Mouse (Mus musculus) CH12.LX (cell line): ENCODE data around the gene Ccl17.

ENCODE experiments used
- CTCF ChIP-seq, 2 experiments: IDR thresholded peaks in 1 of 2; conservative IDR thresholded peaks in 1 of 2; 2 replicates each; pipeline ENCODE4 v1.5.1; 2011 to 2012; ENCODE audit warnings: low read depth in 2 of 2, low read length in 2 of 2, improper control_type of control experiment in 1 of 2, inconsistent platforms in 1 of 2, mild to moderate bottlenecking in 1 of 2, moderate library complexity in 1 of 2
- EP300 ChIP-seq: IDR thresholded peaks from 2 replicates; pipeline ENCODE4 v1.6.1; 2011; ENCODE audit warnings: low read length, improper control_type of control experiment
- ETS1 ChIP-seq: conservative IDR thresholded peaks from 2 replicates; pipeline ENCODE4 v1.6.1; 2012; ENCODE audit warnings: low read depth, mild to moderate bottlenecking, inconsistent platforms, low read length, improper control_type of control experiment, moderate library complexity
- GABPA ChIP-seq: IDR thresholded peaks from 2 replicates; pipeline ENCODE4 v1.6.1; 2012; ENCODE audit warnings: low read depth, low read length, improper control_type of control experiment, inconsistent platforms; ENCODE audit not compliant: insufficient replicate concordance
- JUND ChIP-seq: conservative IDR thresholded peaks from 2 replicates; pipeline ENCODE4 v1.6.1; 2011; ENCODE audit warnings: low read depth, low read length, improper control_type of control experiment
- MAX ChIP-seq: IDR thresholded peaks from 2 replicates; pipeline ENCODE4 v1.6.1; 2011; ENCODE audit warnings: low read length, improper control_type of control experiment
- MAZ ChIP-seq: IDR thresholded peaks from 2 replicates; pipeline ENCODE4 v1.6.1; 2012; ENCODE audit warnings: low read depth, mild to moderate bottlenecking, inconsistent platforms, low read length, improper control_type of control experiment, moderate library complexity
- MEF2A ChIP-seq: IDR thresholded peaks from 2 replicates; pipeline ENCODE4 v1.6.1; 2014; ENCODE audit warnings: low read depth, mild to moderate bottlenecking, inconsistent platforms, low read length, improper control_type of control experiment, borderline replicate concordance
- MXI1 ChIP-seq: IDR thresholded peaks from 2 replicates; pipeline ENCODE4 v1.6.1; 2011; ENCODE audit warnings: mild to moderate bottlenecking, low read depth, low read length, improper control_type of control experiment
- POLR2A ChIP-seq: IDR thresholded peaks from 2 replicates; pipeline ENCODE4 v1.6.1; 2011; ENCODE audit warnings: low read depth, mild to moderate bottlenecking, improper control_type of control experiment, low read length
- RAD21 ChIP-seq: IDR thresholded peaks from 2 replicates; pipeline ENCODE4 v1.6.1; 2011; ENCODE audit warnings: low read depth, mild to moderate bottlenecking, low read length, improper control_type of control experiment, moderate library complexity
- TBP ChIP-seq: conservative IDR thresholded peaks from 2 replicates; pipeline ENCODE4 v1.6.1; 2011; ENCODE audit warnings: low read depth, low read length, improper control_type of control experiment
- USF1 ChIP-seq: IDR thresholded peaks from 2 replicates; pipeline ENCODE4 v1.6.1; 2014; ENCODE audit warnings: low read depth, mild to moderate bottlenecking, inconsistent platforms, low read length, improper control_type of control experiment

GRCm38 (mm10) chr8:94794782-94795181 lies 15.5 kb upstream of the Ccl17 start:
- TF ChIP-seq POLR2A (no peak), TBP (no peak), MXI1 (no peak), CTCF (conservative IDR thresholded peaks at IDR 0.05 in 1 of 2, IDR thresholded peaks at IDR 0.05 in 1 of 2; ENCODE audit: low read depth in 2 of 2, low read length in 2 of 2) (peak in 1 of 2 experiments; percentile 50; a peak in 2 of 4 replicates), EP300 (no peak), JUND (no peak), RAD21 (peak; percentile 36), MAX (no peak), ETS1 (no peak), MAZ (no peak), USF1 (no peak), MEF2A (no peak), GABPA (no peak)
